Mouse (Mus musculus) liver, embryonic 11.5 days (tissue): ENCODE results near the gene Slc38a5. TPM values are rescaled to one million over a fixed set of nuclear protein-coding genes. Genes with fewer than 3 reads are reported as not detected.
A peak's percentile ranks its signal among the peaks of the same experiment; 100 is the strongest.

Source experiments
- ATAC-seq: fragments of 200-750 bp; cut with Nextera tagmentation; replicated peaks from 2 replicates; pipeline ENCODE4 v1.8.0; 2017; ENCODE audit warnings: moderate number of reproducible peaks, mild to moderate bottlenecking, moderate TSS enrichment, moderate library complexity; ENCODE audit not compliant: low FRiP score
- DNase-seq: peaks from one replicate; pipeline ENCODE4 v3.0.0-alpha.2; 2017; ENCODE audit warnings: low spot score
- H3K27ac ChIP-seq: fragments of 300-500 bp; sonication (generic); 2 replicates; pipeline ENCODE4 v1.5.1; 2014; ENCODE audit warnings: mild to moderate bottlenecking, low read depth, low read length, control low read depth
- H3K27me3 ChIP-seq: fragments of 300-500 bp; sonication (generic); replicated peaks from 2 replicates; pipeline ENCODE4 v1.6.1; 2014; ENCODE audit warnings: low read length, mixed read lengths; ENCODE audit not compliant: control insufficient read depth, insufficient read depth
- H3K36me3 ChIP-seq: fragments of 300-500 bp; sonication (generic); 2 replicates; pipeline ENCODE4 v1.6.1; 2014; ENCODE audit warnings: mild to moderate bottlenecking, low read length, moderate library complexity, mixed read lengths; ENCODE audit not compliant: control insufficient read depth, insufficient read depth
- H3K4me1 ChIP-seq: fragments of 300-500 bp; sonication (generic); replicated peaks from 2 replicates; pipeline ENCODE4 v1.6.1; 2014; ENCODE audit warnings: low read length, mixed read lengths; ENCODE audit not compliant: control insufficient read depth, insufficient read depth
- H3K4me2 ChIP-seq: fragments of 300-500 bp; sonication (generic); 2 replicates; pipeline ENCODE4 v1.6.1; 2014; ENCODE audit warnings: mild to moderate bottlenecking, control low read depth, moderate library complexity
- H3K4me3 ChIP-seq: fragments of 300-500 bp; sonication (generic); 2 replicates; pipeline ENCODE4 v1.5.1; 2014; ENCODE audit warnings: low read depth, low read length, control low read depth
- H3K9ac ChIP-seq: fragments of 300-500 bp; sonication (generic); 2 replicates; pipeline ENCODE4 v1.6.1; 2014; ENCODE audit warnings: low read depth, low read length, control low read depth
- H3K9me3 ChIP-seq: fragments of 300-500 bp; sonication (generic); 2 replicates; pipeline ENCODE4 v1.6.1; 2016; ENCODE audit warnings: low read length, inconsistent platforms, mixed read lengths; ENCODE audit not compliant: control insufficient read depth
- WGBS: fragments of 180-500 bp; shearing (Covaris S2); extraction: QIAGEN DNeasy Blood & Tissue Kit; methylation state at CpG from one replicate; pipeline ENCODE4 v1.1.7; 2014; 5-methylcytosine and 5-hydroxymethylcytosine counted together
- polyA plus RNA-seq: library from polyadenylated mRNA; unstranded; fragments of >200 nt; fragmentation: Nextera tagmentation; extraction: Ambion mirVana; gene quantifications from 2 replicates; pipeline ENCODE4 v1.2.1, GENCODE M21; 2014

Gene Slc38a5
- polyA plus RNA-seq, 1 experiment from 2014 or later = 77.7 TPM

DNA sequence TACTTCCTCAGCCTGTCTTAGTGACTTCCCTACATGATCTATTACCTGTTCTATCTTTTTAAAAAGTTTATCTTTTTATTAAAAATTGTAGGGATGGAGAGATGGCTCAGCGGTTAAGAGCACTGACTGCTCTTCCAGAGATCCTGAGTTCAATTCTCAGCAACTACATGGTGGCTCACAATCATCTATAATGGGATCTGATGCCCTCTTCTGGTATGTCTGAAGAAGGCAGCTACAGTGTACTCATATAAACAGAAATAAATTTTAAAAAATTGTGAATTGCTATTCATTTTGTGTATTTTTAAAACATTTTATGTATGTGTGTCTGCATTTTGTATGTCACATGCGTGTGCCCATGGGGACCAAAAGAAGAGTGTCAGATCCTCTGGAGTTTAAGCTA, 23.3 kb upstream of the Slc38a5 start:
- ATAC-seq = no peak
- Histone ChIP-seq H3K4me2 (no peak overlapping the region), H3K4me1 (no peaks in the 10 kb centered on the region), H3K9me3 (no peaks in the 10 kb centered on the region), H3K9ac (no peak overlapping the region), H3K4me3 (no peak overlapping the region), H3K27me3 (no peaks in the 10 kb centered on the region), H3K36me3 (0 out of 2 replicates have a peak, but pooled peaks cover 2% of the 10 kb centered on the region), H3K27ac (no peak overlapping the region)
- WGBS = 75% methylated on average over 2 of the region's 2 CpGs
- no peak for DNase-seq

DNA sequence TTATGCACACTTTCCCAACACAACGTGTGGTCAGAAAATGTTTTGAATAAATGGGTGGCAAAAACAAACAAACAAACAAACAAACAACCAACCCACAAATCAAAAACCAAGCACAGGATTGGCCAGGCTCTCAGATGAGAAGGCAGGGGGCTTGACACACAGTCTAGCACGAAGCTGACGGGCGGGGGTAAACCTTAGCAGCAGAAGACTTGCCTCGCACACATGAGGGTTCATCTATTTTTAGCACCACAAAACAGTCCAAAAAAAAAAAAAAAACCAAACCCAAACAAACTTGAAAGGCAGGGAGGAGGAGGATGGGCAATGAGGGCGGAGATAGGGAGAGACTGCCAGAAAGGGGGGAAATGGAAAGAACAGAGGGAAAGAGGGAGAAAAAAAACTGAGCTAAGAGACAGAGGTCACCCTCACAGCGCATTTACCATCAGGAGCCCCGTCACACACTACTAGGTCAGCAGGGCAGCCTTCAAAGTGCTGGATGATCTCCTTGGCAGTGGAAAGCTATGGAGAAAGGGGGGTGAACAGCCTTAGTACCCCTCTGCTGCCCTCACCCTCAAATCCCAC, 22.3 kb upstream of the Slc38a5 start:
- H3K4me1 ChIP-seq = no peaks in the 10 kb centered on the region
- no peak overlapping the region for H3K4me2 ChIP-seq
- H3K27me3 ChIP-seq = no peaks in the 10 kb centered on the region
- H3K36me3 ChIP-seq = 0 out of 2 replicates have a peak, but pooled peaks cover 2% of the 10 kb centered on the region
- no peaks in the 10 kb centered on the region for H3K9me3 ChIP-seq
- no peak overlapping the region for H3K9ac ChIP-seq
- WGBS = 82% methylated on average over 8 of the region's 8 CpGs
- ATAC-seq = no peak
- H3K4me3 ChIP-seq = no peak overlapping the region
- no peak overlapping the region for H3K27ac ChIP-seq
- DNase-seq = no peak

DNA sequence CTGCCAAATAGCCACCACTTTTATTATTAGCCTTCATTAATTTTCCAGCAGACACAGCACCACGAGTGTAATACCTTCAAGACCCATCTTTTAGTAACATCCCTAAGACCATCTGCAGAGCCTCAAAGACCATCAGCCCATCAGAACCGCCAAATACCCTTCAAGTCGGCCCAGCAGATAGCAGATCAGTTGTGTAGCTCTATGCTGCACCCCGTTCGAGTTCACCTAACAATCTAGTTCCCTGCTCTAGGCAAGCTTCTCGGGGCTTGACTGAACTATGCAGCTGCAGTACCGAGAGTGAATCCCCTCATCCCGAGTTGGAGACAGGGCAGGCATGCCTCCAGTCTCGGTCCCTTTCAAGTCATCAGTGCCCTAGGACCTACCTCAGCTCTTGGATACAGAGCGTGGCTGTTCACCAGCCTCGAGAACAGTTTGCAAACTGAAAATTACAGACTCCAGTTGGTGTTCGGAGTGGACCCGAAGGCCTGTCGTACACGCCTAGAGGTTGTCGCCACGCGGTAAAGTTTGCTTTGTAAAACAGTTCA, 19.1 kb upstream of the Slc38a5 start:
- WGBS = 10% methylated on average over 18 of the region's 18 CpGs
- no peak for DNase-seq
- Histone ChIP-seq H3K4me1 (no peaks in the 10 kb centered on the region), H3K27ac (no peak overlapping the region), H3K4me3 (peak overlapping the region; percentile 69), H3K9ac (peak overlapping the region; percentile 72), H3K9me3 (no peaks in the 10 kb centered on the region), H3K27me3 (no peaks in the 10 kb centered on the region), H3K36me3 (no peaks in the 10 kb centered on the region), H3K4me2 (peak overlapping the region; percentile 71)
- ATAC-seq = peak; percentile 60

DNA sequence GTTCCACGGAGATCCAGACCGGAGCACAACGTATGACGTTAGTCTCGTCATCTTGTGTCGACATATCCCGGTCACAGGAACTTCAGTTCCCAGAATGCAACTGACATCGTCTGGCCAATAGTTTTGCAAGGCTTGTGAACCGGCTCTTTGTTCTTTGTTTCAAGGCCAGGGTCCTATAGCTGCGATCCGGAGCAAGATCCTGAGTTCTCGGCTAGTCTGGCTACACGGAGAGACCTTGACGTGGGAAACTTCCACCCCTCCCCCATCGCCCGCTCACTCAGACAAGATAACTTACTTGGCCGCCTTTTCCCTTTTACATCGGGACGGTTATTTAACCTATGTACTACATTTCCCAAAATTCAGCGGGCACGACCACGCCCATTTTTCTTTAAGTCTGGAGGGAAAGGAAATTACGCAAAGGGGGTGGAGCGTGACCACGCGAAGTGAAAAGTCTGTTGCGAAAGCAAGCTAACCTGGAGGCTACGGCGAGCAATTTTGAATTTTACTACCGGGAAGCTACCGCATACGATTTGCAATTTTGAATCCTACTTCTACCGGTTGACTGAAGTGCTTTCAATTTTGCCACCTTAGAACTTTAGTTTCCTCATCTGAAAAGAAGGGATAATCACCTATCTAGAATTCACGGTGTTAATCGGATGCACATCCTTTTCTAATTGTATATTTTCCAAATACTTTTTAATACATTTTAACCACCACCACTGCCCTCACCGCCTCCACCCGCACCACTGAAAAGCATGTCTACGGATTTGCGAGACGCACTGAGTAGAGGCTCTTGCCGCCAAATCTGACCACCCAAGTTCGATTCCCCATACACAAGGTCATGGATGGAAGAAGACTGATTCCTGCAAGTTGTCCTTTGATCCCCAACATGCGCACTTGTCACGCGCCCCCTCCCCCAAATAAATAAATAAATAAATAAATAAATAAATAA, 18.3 kb upstream of the Slc38a5 start, which contains the start of gene Ftsj1:
Ftsj1 (minus strand) TSS at position 73 of the 952 bp plus-strand sequence.
- H3K4me3 ChIP-seq = peak within 1 kb of the TSS; percentile 69
- DNase-seq (peak; percentile 78), ATAC-seq (peak; percentile 86)
- peak within 1 kb of the TSS; percentile 71 for H3K4me2 ChIP-seq
- H3K4me1 ChIP-seq = no peaks in the 10 kb centered on the region
- H3K9ac ChIP-seq = peak within 1 kb of the TSS; percentile 72
- H3K36me3 ChIP-seq = no peaks in the 10 kb centered on the region
- H3K27ac ChIP-seq = peak within 1 kb of the TSS; percentile 64
- 10% methylated on average over 45 of the region's 45 CpGs for WGBS
- H3K9me3 ChIP-seq = no peaks in the 10 kb centered on the region
- no peaks in the 10 kb centered on the region for H3K27me3 ChIP-seq

DNA sequence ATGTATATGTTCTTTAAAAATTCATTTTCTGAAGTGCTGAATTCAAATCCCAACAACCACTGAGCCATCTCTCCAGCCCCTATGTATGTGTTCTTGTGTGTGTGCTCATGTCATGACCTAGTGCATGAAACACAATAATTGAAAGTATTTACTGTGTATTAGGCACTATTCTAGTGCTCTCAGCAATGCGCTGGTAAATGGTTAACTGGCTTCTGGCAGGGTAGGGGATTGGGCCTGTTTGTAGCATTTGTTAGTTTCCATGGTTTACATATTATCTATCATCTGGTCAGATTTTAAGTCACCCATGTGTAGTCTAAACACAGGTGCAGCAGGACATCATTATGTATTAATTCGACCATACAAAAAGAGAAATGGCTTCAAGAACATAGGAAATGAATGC, 17.2 kb upstream of the Slc38a5 start:
- Histone ChIP-seq H3K27me3 (no peaks in the 10 kb centered on the region), H3K9me3 (no peaks in the 10 kb centered on the region), H3K36me3 (no peaks in the 10 kb centered on the region), H3K9ac (no peak overlapping the region), H3K4me3 (no peak overlapping the region), H3K27ac (no peak overlapping the region), H3K4me2 (no peak overlapping the region), H3K4me1 (no peaks in the 10 kb centered on the region)
- DNase-seq (no peak), ATAC-seq (no peak)
- 79% methylated on average over 2 of the region's 2 CpGs for WGBS

DNA sequence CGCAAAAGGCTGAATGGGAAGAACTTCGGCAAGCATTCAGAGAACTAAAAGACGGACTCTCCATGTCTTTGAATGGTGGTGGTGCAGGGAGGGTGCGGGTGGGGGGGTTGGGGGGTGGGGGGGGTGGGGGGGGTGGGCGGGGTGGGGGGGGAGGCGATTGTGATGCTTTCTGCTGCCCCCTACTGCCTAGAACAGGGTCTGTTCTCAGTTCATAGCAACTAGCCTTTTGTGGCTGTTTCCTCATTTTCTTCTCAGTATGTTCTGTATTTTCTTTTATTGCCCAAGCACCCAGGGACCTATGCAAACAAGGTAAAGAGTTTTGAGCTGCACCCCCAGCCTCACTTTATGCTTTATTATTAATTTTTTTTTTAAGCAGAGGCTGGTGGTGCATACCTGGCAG, 15.1 kb upstream of the Slc38a5 start:
- Histone ChIP-seq H3K9ac (no peak overlapping the region), H3K36me3 (no peaks in the 10 kb centered on the region), H3K27ac (no peak overlapping the region), H3K27me3 (no peaks in the 10 kb centered on the region), H3K9me3 (no peaks in the 10 kb centered on the region), H3K4me2 (no peak overlapping the region), H3K4me3 (no peak overlapping the region), H3K4me1 (no peaks in the 10 kb centered on the region)
- DNase-seq (no peak), ATAC-seq (no peak)
- WGBS = 34% methylated on average over 4 of the region's 6 CpGs

DNA sequence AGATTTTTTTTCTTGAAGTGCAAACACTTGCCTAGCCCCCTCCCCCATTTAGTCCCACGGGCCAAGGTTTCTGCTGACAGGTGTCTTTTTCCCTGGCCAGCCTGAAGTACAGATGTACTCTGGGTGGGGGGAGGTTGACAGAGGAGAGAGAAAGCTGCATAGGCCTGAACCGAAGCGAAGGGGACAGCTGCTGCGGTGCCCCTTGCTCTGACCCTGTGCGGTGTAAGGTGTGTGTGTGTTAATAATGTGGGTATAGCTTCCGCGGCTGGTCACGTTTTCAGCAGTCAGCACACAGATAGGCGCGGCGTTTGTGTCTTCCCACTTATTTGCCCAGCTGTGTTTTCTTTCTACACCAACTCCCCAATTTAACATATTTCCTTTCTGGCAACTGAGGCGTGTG, 11.5 kb upstream of the Slc38a5 start:
- ATAC-seq = no peak
- H3K4me2 ChIP-seq = no peak overlapping the region
- no peaks in the 10 kb centered on the region for H3K9me3 ChIP-seq
- H3K4me3 ChIP-seq = no peak overlapping the region
- no peak overlapping the region for H3K27ac ChIP-seq
- H3K4me1 ChIP-seq = no peaks in the 10 kb centered on the region
- no peak for DNase-seq
- WGBS = 82% methylated on average over 12 of the region's 12 CpGs
- H3K36me3 ChIP-seq = no peaks in the 10 kb centered on the region
- no peak overlapping the region for H3K9ac ChIP-seq
- H3K27me3 ChIP-seq = no peaks in the 10 kb centered on the region

DNA sequence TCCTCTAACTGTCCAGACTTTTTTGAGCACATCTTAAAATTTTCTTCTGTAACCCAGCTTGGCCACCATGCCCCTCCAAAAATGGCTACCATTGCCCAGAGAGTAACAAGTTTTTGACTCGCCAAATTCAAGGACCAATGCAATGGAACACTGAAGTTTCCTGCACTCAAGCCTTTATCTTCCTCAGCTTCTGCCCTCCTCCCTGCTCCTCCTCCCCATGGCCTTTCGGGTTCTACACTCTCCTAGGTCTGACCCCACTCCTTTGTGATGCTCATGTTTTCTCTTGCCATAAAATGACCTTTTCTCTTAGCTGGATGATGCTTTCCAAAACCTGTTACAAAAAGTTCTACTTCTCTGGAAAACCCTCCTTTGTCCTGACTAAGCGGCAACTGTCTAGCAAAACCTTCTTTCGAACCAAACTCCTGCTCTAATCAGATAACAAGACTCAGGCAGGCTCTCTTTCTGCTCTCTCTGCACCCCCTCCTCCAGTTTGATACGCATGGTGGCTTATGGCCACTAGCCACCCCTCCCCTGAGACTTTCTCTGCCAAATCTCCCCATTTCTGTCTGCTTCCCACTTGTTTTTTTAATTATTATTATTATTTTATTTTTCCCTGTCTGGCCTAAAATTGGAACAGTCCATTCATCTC, 7.7 kb upstream of the Slc38a5 start:
- peak overlapping the region; percentile 67 for H3K27ac ChIP-seq
- H3K27me3 ChIP-seq = no peaks in the 10 kb centered on the region

More for the DNA sequence above, 7.7 kb upstream of the Slc38a5 start:
- Histone ChIP-seq H3K9ac (no peak overlapping the region), H3K4me3 (no peak overlapping the region), H3K36me3 (no peaks in the 10 kb centered on the region), H3K4me2 (no peak overlapping the region), H3K4me1 (no peaks in the 10 kb centered on the region), H3K9me3 (no peaks in the 10 kb centered on the region)
- no peak for DNase-seq
- ATAC-seq = 0 out of 2 replicates have a peak, but pooled peaks have one; percentile 56
- WGBS = 57% methylated on average over 5 of the region's 5 CpGs
